Mouse (Mus musculus) liver, embryonic 14.5 days (tissue): ENCODE measurements around the gene Sufu. TPM values are rescaled to one million over a fixed set of nuclear protein-coding genes. Genes with fewer than 3 reads are reported as not detected.

ENCODE experiments used
- ATAC-seq: fragments of 200-750 bp; cut with Nextera tagmentation; 2 replicates; pipeline ENCODE4 v1.8.0; 2017; ENCODE audit warnings: moderate number of reproducible peaks, mild to moderate bottlenecking, moderate library complexity; ENCODE audit not compliant: insufficient read depth
- DNase-seq, 3 experiments: peaks; one replicate each; pipeline ENCODE4 v3.0.0-alpha.2; 2012 to 2013; ENCODE audit warnings: low read depth in 3 of 3, low spot score in 3 of 3
- H3K27ac ChIP-seq: fragments of 300-500 bp; sonication (generic); 2 replicates; pipeline ENCODE4 v1.5.1; 2014; ENCODE audit warnings: moderate library complexity, mild to moderate bottlenecking, control low read depth, inconsistent platforms
- H3K27me3 ChIP-seq: fragments of 300-500 bp; sonication (generic); 2 replicates; pipeline ENCODE4 v1.6.1; 2014; ENCODE audit warnings: mild to moderate bottlenecking, low read length, moderate library complexity; ENCODE audit not compliant: control insufficient read depth, insufficient read depth
- H3K36me3 ChIP-seq: fragments of 300-500 bp; sonication (generic); replicated peaks from 2 replicates; pipeline ENCODE4 v1.6.1; 2014; ENCODE audit warnings: low read depth; ENCODE audit not compliant: control insufficient read depth, insufficient read depth
- H3K4me1 ChIP-seq, 2 experiments: fragments of 200-500 bp in 1 of 2; fragments of 300-500 bp in 1 of 2; sonication (generic) in 1 of 2; replicated peaks; 2 replicates each; pipeline ENCODE4 v1.6.1; 2012 to 2014; ENCODE audit warnings: antibody characterized with exemption in 1 of 2, inconsistent platforms in 1 of 2, low read length in 1 of 2; ENCODE audit not compliant: control insufficient read depth in 2 of 2, insufficient read depth in 2 of 2
- H3K4me2 ChIP-seq: fragments of 300-500 bp; sonication (generic); 2 replicates; pipeline ENCODE4 v1.6.1; 2014; ENCODE audit warnings: low read depth, mild to moderate bottlenecking, control low read depth, moderate library complexity
- H3K4me3 ChIP-seq, 2 experiments: fragments of 200-500 bp in 1 of 2; fragments of 300-500 bp in 1 of 2; sonication (generic) in 1 of 2; 2 replicates each; pipeline ENCODE4 v1.5.1; 2012 to 2014; ENCODE audit warnings: low read depth in 2 of 2, low read length in 2 of 2, mild to moderate bottlenecking in 2 of 2, control low read depth in 1 of 2, inconsistent platforms in 1 of 2, moderate library complexity in 1 of 2; ENCODE audit not compliant: insufficient read depth in 1 of 2
- H3K9ac ChIP-seq: fragments of 300-500 bp; sonication (generic); replicated peaks from 2 replicates; pipeline ENCODE4 v1.6.1; 2014; ENCODE audit warnings: mild to moderate bottlenecking, control low read depth, moderate library complexity
- H3K9me3 ChIP-seq: fragments of 300-500 bp; sonication (generic); 2 replicates; pipeline ENCODE4 v1.6.1; 2016; ENCODE audit warnings: low read length, mixed read lengths; ENCODE audit not compliant: control insufficient read depth
- CTCF ChIP-seq: IDR thresholded peaks from 2 replicates; pipeline ENCODE4 v1.5.1; 2016; ENCODE audit warnings: antibody characterized with exemption, low read depth, control low read depth
- EP300 ChIP-seq: IDR thresholded peaks from 2 replicates; pipeline ENCODE4 v1.6.1; 2016; ENCODE audit warnings: antibody characterized with exemption, low read depth
- WGBS: fragments of 180-500 bp; shearing (Covaris S2); extraction: QIAGEN DNeasy Blood & Tissue Kit; methylation state at CpG from one replicate; pipeline ENCODE4 v1.1.7; 2014; ENCODE audit not compliant: insufficient replicate concordance; 5-methylcytosine and 5-hydroxymethylcytosine counted together
- polyA plus RNA-seq, 2 experiments: library from polyadenylated mRNA; depleted of rRNA in 1 of 2; stranded (reverse) in 1 of 2; unstranded in 1 of 2; fragments of >200 nt; fragmentation: Nextera tagmentation in 1 of 2; extraction: Ambion mirVana in 1 of 2; gene quantifications; 2 replicates each; pipeline versions ENCODE4 v1.2.1 to v1.2.3; 2012 to 2014

Gene Sufu
- polyA plus RNA-seq, 2 experiments = 3.6 to 4.2 TPM

- DNase-seq (peak; percentile 65 to 68 (median 66)), ATAC-seq (peak; percentile 92)
- WGBS = 0% methylated on average over 1 of the region's 1 CpGs
- H3K9ac ChIP-seq = peak overlapping the region; percentile 60
- peaks cover 30 to 52% of the 10 kb centered on the region in 2 experiments for H3K4me1 ChIP-seq
- H3K27ac ChIP-seq = peak overlapping the region; percentile 84
- H3K27me3 ChIP-seq = no peaks in the 10 kb centered on the region
- peak overlapping the region in 1 of 2 experiments; percentile 10; a peak in 1 of 4 replicates for H3K4me3 ChIP-seq
- H3K4me2 ChIP-seq = peak overlapping the region; percentile 59
- TF ChIP-seq EP300 = peak; percentile 73
- no peak; the same call in 1 of the 2 replicates for TF ChIP-seq CTCF
- no peaks in the 10 kb centered on the region for H3K9me3 ChIP-seq
- no peaks in the 10 kb centered on the region for H3K36me3 ChIP-seq
Observed at GRCm38 (mm10) chr19:46455032-46455431, 58.3 kb downstream of the Sufu start.

GRCm38 (mm10) chr19:46455556-46455955 lies 58.9 kb downstream of the Sufu start:
- H3K27ac ChIP-seq = peak overlapping the region; percentile 84
- TF ChIP-seq EP300 (no peak), CTCF (no peak)
- no peak for DNase-seq
- H3K4me2 ChIP-seq = peak overlapping the region; percentile 59
- H3K9ac ChIP-seq = peak overlapping the region; percentile 60
- ATAC-seq = no peak
- no peaks in the 10 kb centered on the region for H3K9me3 ChIP-seq
- WGBS = 44% methylated on average over 8 of the region's 8 CpGs
- H3K27me3 ChIP-seq = no peaks in the 10 kb centered on the region
- no peaks in the 10 kb centered on the region for H3K36me3 ChIP-seq
- H3K4me3 ChIP-seq = no peak overlapping the region; a peak in 1 of 4 replicates
- peaks cover 30 to 52% of the 10 kb centered on the region in 2 experiments for H3K4me1 ChIP-seq

- no peak overlapping the region for H3K9ac ChIP-seq
- no peaks in the 10 kb centered on the region for H3K36me3 ChIP-seq
- TF ChIP-seq EP300 (no peak), CTCF (no peak)
- DNase-seq = no peak
- H3K27ac ChIP-seq = peak overlapping the region; percentile 84
- peaks cover 30 to 52% of the 10 kb centered on the region in 2 experiments for H3K4me1 ChIP-seq
- no peak overlapping the region for H3K4me2 ChIP-seq
- no peaks in the 10 kb centered on the region for H3K9me3 ChIP-seq
- no peak overlapping the region for H3K4me3 ChIP-seq
- ATAC-seq = no peak
- H3K27me3 ChIP-seq = no peaks in the 10 kb centered on the region
- 39% methylated on average over 5 of the region's 5 CpGs for WGBS
Observed at GRCm38 (mm10) chr19:46456018-46456735, 59.5 kb downstream of the Sufu start.

- TF ChIP-seq CTCF = no peak
- TF ChIP-seq EP300 = no peak
- H3K27ac ChIP-seq = no peak overlapping the region
- no peak overlapping the region for H3K4me3 ChIP-seq
- no peaks in the 10 kb centered on the region for H3K9me3 ChIP-seq
- ATAC-seq (no peak), DNase-seq (no peak)
- H3K27me3 ChIP-seq = no peaks in the 10 kb centered on the region
- no peak overlapping the region for H3K9ac ChIP-seq
- no peaks in the 10 kb centered on the region for H3K36me3 ChIP-seq
- 80% methylated on average over 5 of the region's 5 CpGs for WGBS
- no peak overlapping the region for H3K4me2 ChIP-seq
- peaks cover 30 to 52% of the 10 kb centered on the region in 2 experiments for H3K4me1 ChIP-seq
Observed at GRCm38 (mm10) chr19:46457798-46458197, 61.1 kb downstream of the Sufu start.

- DNase-seq (no peak), ATAC-seq (no peak)
- H3K27me3 ChIP-seq = no peaks in the 10 kb centered on the region
- H3K4me2 ChIP-seq = no peak overlapping the region
- H3K4me1 ChIP-seq = peaks cover 26 to 42% of the 10 kb centered on the region in 2 experiments
- 0 out of 2 replicates have a peak overlapping the region, but pooled peaks have one; percentile 13 for H3K27ac ChIP-seq
- no peak overlapping the region for H3K9ac ChIP-seq
- no peak overlapping the region for H3K4me3 ChIP-seq
- no peak for TF ChIP-seq EP300
- no peak for TF ChIP-seq CTCF
- 38% methylated on average over 10 of the region's 10 CpGs for WGBS
- H3K36me3 ChIP-seq = no peaks in the 10 kb centered on the region
- H3K9me3 ChIP-seq = no peaks in the 10 kb centered on the region
Observed at GRCm38 (mm10) chr19:46459256-46459655, 62.6 kb downstream of the Sufu start.
